Mouse (Mus musculus) lung, adult 2 months (tissue): ENCODE results near the gene Abhd16a. TPM values are rescaled to one million over a fixed set of nuclear protein-coding genes. Genes with fewer than 3 reads are reported as not detected.

Experiments
- DNase-seq: peaks from one replicate; pipeline ENCODE4 v3.0.0; 2022
- H3K4me1 ChIP-seq: fragments of 200-500 bp; 2 replicates; pipeline ENCODE4 v1.6.1; 2011; ENCODE audit warnings: low read length; ENCODE audit not compliant: control insufficient read depth, insufficient read depth
- H3K4me3 ChIP-seq: fragments of 200-500 bp; replicated peaks from 2 replicates; pipeline ENCODE3; 2011; ENCODE audit warnings: low read depth, mild to moderate bottlenecking, control low read depth, low read length; ENCODE audit errors: extremely low read depth
- CTCF ChIP-seq: fragments of 200-500 bp; IDR thresholded peaks from 2 replicates; pipeline ENCODE4 v1.5.1; 2011; ENCODE audit warnings: mild to moderate bottlenecking, low read length, control low read depth; ENCODE audit not compliant: insufficient read depth
- POLR2A ChIP-seq: fragments of 200-500 bp; IDR thresholded peaks from 2 replicates; pipeline ENCODE4 v1.6.1; 2011; ENCODE audit warnings: low read depth, mild to moderate bottlenecking, control low read depth, low read length, borderline replicate concordance; ENCODE audit errors: extremely low read depth
- WGBS: fragments of 180-500 bp; shearing (Covaris S2); methylation state at CpG from one replicate; pipeline ENCODE4 v1.1.7; 2018; 5-methylcytosine and 5-hydroxymethylcytosine counted together
- polyA plus RNA-seq: library from polyadenylated mRNA; depleted of rRNA; stranded (reverse); fragments of >200 nt; gene quantifications from 2 replicates; pipeline ENCODE4 v1.2.3, GENCODE M21; 2012

Gene Abhd16a
- polyA plus RNA-seq, 1 experiment, result 196 TPM

- no peak for DNase-seq
- peaks cover 37% of the 10 kb centered on the region for H3K4me1 ChIP-seq
- no peak for TF ChIP-seq POLR2A
- no peak for TF ChIP-seq CTCF
- H3K4me3 ChIP-seq, result no peak overlapping the region
- WGBS, result 54% methylated on average over 5 of the region's 5 CpGs
Measured at GRCm38 (mm10) chr17:35048932-35049440, 40.1 kb upstream of the Abhd16a start.

- WGBS, result 2% methylated on average over 11 of the region's 11 CpGs
- TF ChIP-seq CTCF (no peak), POLR2A (peak; percentile 85; the same call in 1 of the 2 replicates)
- H3K4me3 ChIP-seq, result peak within 1 kb of the TSS; percentile 92
- peak; percentile 50 for DNase-seq
- H3K4me1 ChIP-seq, result peaks cover 33% of the 10 kb centered on the region
Measured at GRCm38 (mm10) chr17:35049561-35050016, 39.5 kb upstream of the Abhd16a start, which contains the start of gene Clic1. Gene Clic1, plus strand, starts transcription at chr17:35049966.

- peak; percentile 81 for DNase-seq
Measured at GRCm38 (mm10) chr17:35050126-35050750, 38.8 kb upstream of the Abhd16a start.

GRCm38 (mm10) chr17:35051156-35052086, 37.6 kb upstream of the Abhd16a start:
- TF ChIP-seq CTCF (no peak), POLR2A (peak; percentile 97)
- Histone ChIP-seq H3K4me3 (peak overlapping the region; percentile 83), H3K4me1 (peaks cover 37% of the 10 kb centered on the region)
- DNase-seq, result peak; percentile 67
- 2% methylated on average over 21 of the region's 21 CpGs for WGBS

More at GRCm38 (mm10) chr17:35050126-35050750, 38.8 kb upstream of the Abhd16a start:
- H3K4me1 ChIP-seq, result peaks cover 30% of the 10 kb centered on the region
- TF ChIP-seq CTCF, result no peak
- peak; percentile 97; the same call in 1 of the 2 replicates for TF ChIP-seq POLR2A
- WGBS, result under 1% methylated on average over 27 of the region's 27 CpGs
- peak overlapping the region; percentile 92 for H3K4me3 ChIP-seq

- Histone ChIP-seq H3K4me3 (peak overlapping the region; percentile 83), H3K4me1 (peaks cover 34% of the 10 kb centered on the region)
- DNase-seq, result peak; percentile 3
- WGBS, result 49% methylated on average over 12 of the region's 12 CpGs
- TF ChIP-seq POLR2A (no peak), CTCF (no peak)
Measured at GRCm38 (mm10) chr17:35052271-35052798, 36.7 kb upstream of the Abhd16a start.

- WGBS, result 49% methylated on average over 7 of the region's 7 CpGs
- TF ChIP-seq CTCF (no peak), POLR2A (no peak)
- peaks cover 30% of the 10 kb centered on the region for H3K4me1 ChIP-seq
- no peak overlapping the region for H3K4me3 ChIP-seq
- DNase-seq, result no peak
Measured at GRCm38 (mm10) chr17:35055691-35056495, 33.2 kb upstream of the Abhd16a start.

GRCm38 (mm10) chr17:35057090-35057489, 32.0 kb upstream of the Abhd16a start:
- 65% methylated on average over 3 of the region's 3 CpGs for WGBS
- Histone ChIP-seq H3K4me1 (peaks cover 26% of the 10 kb centered on the region), H3K4me3 (no peak overlapping the region)
- no peak for DNase-seq
- no peak for TF ChIP-seq POLR2A
- no peak for TF ChIP-seq CTCF

- Histone ChIP-seq H3K4me1 (peaks cover 16% of the 10 kb centered on the region), H3K4me3 (no peak overlapping the region)
- WGBS, result 37% methylated on average over 9 of the region's 9 CpGs
- no peak for DNase-seq
- TF ChIP-seq CTCF, result no peak
Measured at GRCm38 (mm10) chr17:35058316-35058715, 30.7 kb upstream of the Abhd16a start.
